Mouse (Mus musculus) midbrain, embryonic 14.5 days (tissue): ENCODE data around the gene Lap3. TPM values are rescaled to one million over a fixed set of nuclear protein-coding genes. Genes with fewer than 3 reads are reported as not detected.

ENCODE experiments used
- ATAC-seq: fragments of 200-750 bp; cut with Nextera tagmentation; 2 replicates; pipeline ENCODE4 v1.8.0; 2017; ENCODE audit warnings: moderate number of reproducible peaks, moderate library complexity; ENCODE audit not compliant: low FRiP score, low TSS enrichment
- DNase-seq: peaks from one replicate; pipeline ENCODE4 v3.0.0-alpha.2; 2015
- H3K27ac ChIP-seq: fragments of 300-500 bp; sonication (generic); replicated peaks from 2 replicates; pipeline ENCODE4 v1.5.1; 2014; ENCODE audit warnings: mild to moderate bottlenecking, low read depth, low read length, moderate library complexity
- H3K27me3 ChIP-seq: fragments of 300-500 bp; sonication (generic); 2 replicates; pipeline ENCODE4 v1.6.1; 2014; ENCODE audit warnings: low read length, control low read depth, mixed read lengths; ENCODE audit not compliant: control insufficient read depth, insufficient read depth
- H3K36me3 ChIP-seq: fragments of 300-500 bp; sonication (generic); 2 replicates; pipeline ENCODE4 v1.6.1; 2014; ENCODE audit warnings: low read length, control low read depth; ENCODE audit not compliant: control insufficient read depth, insufficient read depth
- H3K4me1 ChIP-seq: fragments of 300-500 bp; sonication (generic); 2 replicates; pipeline ENCODE4 v1.6.1; 2014; ENCODE audit warnings: mild to moderate bottlenecking, antibody characterized with exemption, low read length, control low read depth; ENCODE audit not compliant: control insufficient read depth, insufficient read depth
- H3K4me2 ChIP-seq: fragments of 300-500 bp; sonication (generic); 2 replicates; pipeline ENCODE4 v1.6.1; 2014; ENCODE audit warnings: mild to moderate bottlenecking, low read length, moderate library complexity
- H3K4me3 ChIP-seq: fragments of 300-500 bp; sonication (generic); replicated peaks from 2 replicates; pipeline ENCODE4 v1.5.1; 2014; ENCODE audit warnings: low read depth, low read length
- H3K9ac ChIP-seq: fragments of 300-500 bp; sonication (generic); replicated peaks from 2 replicates; pipeline ENCODE4 v1.6.1; 2014; ENCODE audit warnings: mild to moderate bottlenecking, low read length, moderate library complexity
- H3K9me3 ChIP-seq: fragments of 300-500 bp; sonication (generic); 2 replicates; pipeline ENCODE4 v1.6.1; 2016; ENCODE audit warnings: low read length, control low read depth, mixed read lengths; ENCODE audit not compliant: control insufficient read depth
- WGBS: fragments of 180-500 bp; shearing (Covaris S2); extraction: QIAGEN DNeasy Blood & Tissue Kit; methylation state at CpG from one replicate; pipeline ENCODE4 v1.1.7; 2014; 5-methylcytosine and 5-hydroxymethylcytosine counted together
- polyA plus RNA-seq: library from polyadenylated mRNA; unstranded; fragments of >200 nt; fragmentation: Nextera tagmentation; extraction: Ambion mirVana; gene quantifications from 2 replicates; pipeline ENCODE4 v1.2.1, GENCODE M21; 2014

Lap3 gene
- polyA plus RNA-seq, 1 experiment from 2014 or later = 36.3 TPM

DNA sequence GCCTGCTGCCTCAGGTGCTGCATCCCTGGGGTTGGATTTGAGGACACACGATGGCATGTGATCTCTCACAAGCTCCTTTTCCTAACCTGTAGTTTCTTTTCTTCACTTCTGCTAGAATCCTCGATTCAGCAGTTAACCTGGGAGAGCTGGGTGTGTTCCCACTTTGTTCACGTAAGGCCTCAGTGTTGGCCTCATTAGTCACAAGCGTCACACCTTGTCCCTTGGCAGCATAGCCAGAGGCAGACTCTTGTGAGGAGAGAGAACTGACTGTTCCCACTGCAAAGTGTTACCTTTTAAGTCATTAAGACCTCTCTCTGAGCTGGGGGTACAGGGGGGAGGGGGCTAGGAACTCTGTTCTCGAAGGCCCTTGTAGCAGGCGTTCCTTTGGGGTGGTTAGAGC is 19.7 kb downstream of the Lap3 start:
- Histone ChIP-seq H3K27me3 (no peaks in the 10 kb centered on the region), H3K27ac (no peak overlapping the region), H3K9me3 (no peaks in the 10 kb centered on the region), H3K4me1 (no peaks in the 10 kb centered on the region), H3K9ac (no peak overlapping the region), H3K4me2 (no peak overlapping the region), H3K4me3 (no peak overlapping the region), H3K36me3 (peaks cover 30% of the 10 kb centered on the region)
- no peak for ATAC-seq
- DNase-seq = no peak
- 91% methylated on average over 6 of the region's 6 CpGs for WGBS

DNA sequence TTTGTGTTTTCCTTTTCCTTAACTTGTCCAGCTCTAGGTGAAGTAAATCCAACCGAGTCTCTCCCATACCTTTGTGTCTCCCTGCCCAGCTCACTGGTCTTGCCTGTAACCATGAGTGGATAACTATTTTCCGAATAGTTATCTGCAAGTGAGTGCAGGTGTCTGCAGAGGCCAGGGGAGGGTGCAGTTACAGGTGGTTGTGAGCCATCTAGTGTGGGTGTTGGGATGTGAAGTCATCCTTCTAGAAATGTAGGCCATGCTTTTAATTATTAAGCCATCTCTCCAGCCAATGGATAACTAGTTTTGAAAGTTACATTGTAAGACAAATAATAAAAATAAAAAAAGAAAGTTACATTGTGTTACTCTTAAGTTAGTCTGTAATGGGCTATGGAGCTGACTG is 20.3 kb downstream of the Lap3 start:
- Histone ChIP-seq H3K9ac (no peak overlapping the region), H3K4me1 (no peaks in the 10 kb centered on the region), H3K4me2 (no peak overlapping the region), H3K27ac (no peak overlapping the region), H3K4me3 (no peak overlapping the region), H3K9me3 (no peaks in the 10 kb centered on the region), H3K36me3 (peaks cover 30% of the 10 kb centered on the region), H3K27me3 (no peaks in the 10 kb centered on the region)
- ATAC-seq (no peak), DNase-seq (no peak)
- WGBS = 94% methylated on average over 2 of the region's 2 CpGs

DNA sequence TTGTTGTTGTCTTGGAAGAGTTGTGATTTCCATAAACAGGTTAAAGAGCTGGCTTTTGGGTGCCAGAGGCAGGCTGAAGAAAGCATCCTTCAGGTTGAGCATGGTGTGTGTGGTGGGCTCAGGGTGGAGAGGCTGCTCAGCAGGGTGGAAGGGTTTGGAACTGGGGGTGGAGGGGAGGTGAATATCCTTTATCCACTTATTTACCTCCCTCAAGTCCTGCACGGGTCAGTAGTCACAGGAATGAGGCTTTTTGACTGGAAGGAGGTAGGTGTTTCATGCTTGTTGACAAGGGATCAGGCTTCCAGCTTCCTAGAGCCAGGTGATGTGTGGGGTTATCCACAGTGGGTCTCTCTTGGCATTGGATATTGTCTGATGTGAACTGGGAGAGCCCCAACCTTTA is 21.4 kb downstream of the Lap3 start:
- Histone ChIP-seq H3K36me3 (peaks cover 26% of the 10 kb centered on the region), H3K4me3 (no peak overlapping the region), H3K9ac (no peak overlapping the region), H3K27ac (no peak overlapping the region), H3K27me3 (no peaks in the 10 kb centered on the region), H3K4me2 (no peak overlapping the region), H3K9me3 (no peaks in the 10 kb centered on the region), H3K4me1 (no peaks in the 10 kb centered on the region)
- DNase-seq = no peak
- ATAC-seq = no peak
- 87% methylated on average over 1 of the region's 1 CpGs for WGBS

DNA sequence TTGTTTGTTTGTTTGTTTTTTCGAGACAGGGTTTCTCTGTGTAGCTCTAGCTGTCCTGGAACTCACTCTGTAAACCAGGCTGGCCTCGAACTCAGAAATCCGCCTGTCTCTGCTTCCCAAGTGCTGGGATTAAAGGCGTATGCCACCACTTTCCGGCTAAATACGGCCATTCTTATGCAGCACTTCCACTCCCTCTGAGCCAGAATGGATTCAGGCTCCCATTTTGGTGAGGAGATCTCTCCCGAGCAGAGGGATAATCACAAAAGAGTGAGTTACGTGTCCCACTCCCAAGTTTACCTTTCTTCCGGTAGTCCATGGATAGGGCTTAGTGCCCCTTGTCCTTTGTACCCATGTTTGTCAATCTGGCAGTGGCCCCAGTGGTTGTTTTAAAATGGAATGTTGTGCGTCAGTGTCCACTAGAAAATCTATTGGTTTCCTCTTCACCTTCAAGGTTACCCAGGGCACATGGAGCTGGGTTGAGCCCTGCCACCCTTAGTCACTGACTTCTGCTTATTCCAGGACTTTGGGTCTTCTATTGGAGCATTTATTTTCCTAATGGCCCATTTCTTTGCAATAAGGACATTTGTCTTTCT is 22.1 kb downstream of the Lap3 start:
- H3K4me2 ChIP-seq = no peak overlapping the region
- H3K27ac ChIP-seq = no peak overlapping the region
- H3K4me3 ChIP-seq = no peak overlapping the region
- WGBS = 93% methylated on average over 10 of the region's 10 CpGs
- H3K27me3 ChIP-seq = no peaks in the 10 kb centered on the region
- H3K4me1 ChIP-seq = no peaks in the 10 kb centered on the region
- H3K9ac ChIP-seq = no peak overlapping the region
- DNase-seq (no peak), ATAC-seq (no peak)
- H3K36me3 ChIP-seq = peaks cover 20% of the 10 kb centered on the region
- no peaks in the 10 kb centered on the region for H3K9me3 ChIP-seq

DNA sequence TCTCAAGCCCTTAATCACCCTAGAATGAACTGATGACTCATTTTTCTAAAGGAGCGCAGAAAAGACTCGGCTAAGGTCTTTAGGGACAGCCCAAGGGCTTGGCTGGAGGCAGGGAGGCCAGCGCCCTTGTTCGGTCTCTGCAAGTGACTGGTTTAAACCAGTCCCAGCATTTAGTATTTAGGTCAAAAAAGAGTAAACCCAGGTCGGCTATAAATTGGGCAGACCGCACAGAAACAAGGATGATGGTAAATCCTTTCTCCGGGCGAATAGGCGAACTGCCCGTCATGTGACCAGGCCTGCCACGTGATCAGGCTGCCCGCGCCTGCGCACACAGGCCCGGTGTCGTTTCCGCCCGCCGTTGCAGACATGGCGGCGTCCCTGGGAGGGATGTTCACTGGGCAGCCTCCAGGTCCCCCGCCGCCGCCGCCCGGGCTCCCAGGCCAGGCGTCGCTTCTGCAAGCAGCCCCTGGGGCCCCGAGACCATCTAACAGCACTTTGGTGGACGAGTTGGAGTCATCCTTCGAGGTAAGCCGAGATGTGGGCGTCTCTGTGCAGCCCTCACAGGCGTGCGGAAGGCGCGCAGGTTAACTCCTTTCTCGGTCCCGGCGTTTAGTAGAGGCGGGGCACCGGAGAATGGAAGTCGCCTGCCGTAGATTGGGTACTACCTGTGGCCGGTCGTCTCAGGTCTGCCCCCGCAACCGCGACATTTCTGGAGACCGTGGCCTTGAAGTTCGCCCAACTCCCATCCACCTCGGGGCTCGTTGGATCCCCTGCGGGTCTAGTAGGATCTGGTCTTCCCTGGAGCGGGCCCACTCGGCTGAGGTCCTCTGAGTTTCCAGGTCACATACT is 27.0 kb downstream of the Lap3 start, which contains the start of gene Med28:
TSS of gene Med28 (plus strand) at position 270 of the 849 bp plus-strand sequence.
- DNase-seq = peak; percentile 96
- 2% methylated on average over 56 of the region's 56 CpGs for WGBS
- Histone ChIP-seq H3K36me3 (peaks cover 19% of the 10 kb centered on the region), H3K9ac (peak within 1 kb of the TSS; percentile 91), H3K27ac (peak within 1 kb of the TSS; percentile 82), H3K4me2 (peak within 1 kb of the TSS; percentile 91), H3K9me3 (no peaks in the 10 kb centered on the region), H3K4me1 (peaks cover 10% of the 10 kb centered on the region), H3K4me3 (peak within 1 kb of the TSS; percentile 97), H3K27me3 (no peaks in the 10 kb centered on the region)
- ATAC-seq = peak; percentile 98

DNA sequence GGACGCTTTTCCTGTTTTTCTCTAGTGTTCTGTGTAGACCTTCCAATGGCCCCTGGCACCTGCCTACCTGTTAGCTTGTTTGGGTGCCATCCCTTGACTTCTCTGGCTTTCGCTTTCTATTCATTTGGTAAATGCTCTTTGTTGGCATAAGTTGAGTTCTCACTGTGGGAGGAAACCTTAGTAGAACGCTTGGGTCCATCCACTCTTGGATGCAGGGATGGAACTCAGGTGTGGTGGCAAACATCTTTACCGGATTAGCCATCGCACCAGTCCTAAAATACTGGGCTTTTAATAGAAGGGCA is 27.6 kb downstream of the Lap3 start:
- ATAC-seq (no peak), DNase-seq (no peak)
- Histone ChIP-seq H3K9me3 (no peaks in the 10 kb centered on the region), H3K4me2 (peak overlapping the region; percentile 91), H3K27ac (peak overlapping the region; percentile 82; the same call in 1 of the 2 replicates), H3K36me3 (peaks cover 25% of the 10 kb centered on the region), H3K4me3 (peak overlapping the region; percentile 97), H3K4me1 (peaks cover 10% of the 10 kb centered on the region), H3K9ac (peak overlapping the region; percentile 91), H3K27me3 (no peaks in the 10 kb centered on the region)
- 7% methylated on average over 5 of the region's 5 CpGs for WGBS

DNA sequence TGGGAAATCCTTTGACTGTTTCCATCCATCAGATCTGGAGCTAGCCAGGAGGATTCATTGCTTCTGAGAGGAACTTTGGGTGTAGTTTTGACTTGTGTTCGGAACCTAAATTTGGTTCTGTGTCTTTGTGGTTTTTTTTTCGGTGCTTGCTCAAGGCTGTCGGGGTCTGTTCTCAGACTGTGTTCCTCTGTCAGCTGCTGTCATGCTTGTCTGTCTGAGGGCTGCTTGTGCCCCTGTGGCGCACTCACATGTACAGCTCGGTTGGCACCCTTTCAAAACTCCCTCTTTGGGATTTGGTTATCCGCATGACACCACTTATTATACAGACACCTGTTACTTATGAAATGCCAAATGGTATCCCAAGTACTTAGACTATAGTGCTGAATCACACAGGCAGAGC is 28.4 kb downstream of the Lap3 start:
- no peak for ATAC-seq
- H3K9me3 ChIP-seq = no peaks in the 10 kb centered on the region
- no peak for DNase-seq
- 87% methylated on average over 6 of the region's 6 CpGs for WGBS
- peak overlapping the region; percentile 91 for H3K4me2 ChIP-seq
- H3K27ac ChIP-seq = no peak overlapping the region
- H3K27me3 ChIP-seq = no peaks in the 10 kb centered on the region
- peak overlapping the region; percentile 97 for H3K4me3 ChIP-seq
- H3K9ac ChIP-seq = no peak overlapping the region
- H3K4me1 ChIP-seq = peaks cover 10% of the 10 kb centered on the region
- peaks cover 33% of the 10 kb centered on the region for H3K36me3 ChIP-seq

DNA sequence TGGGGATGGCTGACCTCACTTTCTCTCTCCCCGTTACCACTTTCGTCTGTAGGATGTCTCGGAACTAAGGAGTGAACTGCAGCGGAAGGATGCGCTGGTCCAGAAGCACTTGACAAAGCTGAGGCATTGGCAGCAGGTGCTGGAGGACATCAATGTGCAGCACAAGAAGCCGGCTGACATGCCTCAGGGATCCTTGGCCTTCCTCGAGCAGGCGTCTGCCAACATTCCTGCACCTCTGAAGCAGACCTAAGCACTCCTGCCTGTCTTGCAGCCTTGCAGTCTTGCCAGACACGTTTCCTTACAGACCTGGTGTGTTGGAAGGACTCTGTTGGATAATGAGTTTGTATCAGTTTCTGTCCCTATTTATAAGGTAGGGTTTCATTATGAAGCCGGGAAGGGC is 31.9 kb downstream of the Lap3 start:
- H3K9ac ChIP-seq = no peak overlapping the region
- H3K27ac ChIP-seq = no peak overlapping the region
- H3K27me3 ChIP-seq = no peaks in the 10 kb centered on the region
- ATAC-seq (no peak), DNase-seq (no peak)
- no peak overlapping the region for H3K4me3 ChIP-seq
- H3K9me3 ChIP-seq = no peaks in the 10 kb centered on the region
- no peak overlapping the region for H3K4me2 ChIP-seq
- H3K36me3 ChIP-seq = peaks cover 64% of the 10 kb centered on the region
- peaks cover 10% of the 10 kb centered on the region for H3K4me1 ChIP-seq
- WGBS = 94% methylated on average over 10 of the region's 10 CpGs

DNA sequence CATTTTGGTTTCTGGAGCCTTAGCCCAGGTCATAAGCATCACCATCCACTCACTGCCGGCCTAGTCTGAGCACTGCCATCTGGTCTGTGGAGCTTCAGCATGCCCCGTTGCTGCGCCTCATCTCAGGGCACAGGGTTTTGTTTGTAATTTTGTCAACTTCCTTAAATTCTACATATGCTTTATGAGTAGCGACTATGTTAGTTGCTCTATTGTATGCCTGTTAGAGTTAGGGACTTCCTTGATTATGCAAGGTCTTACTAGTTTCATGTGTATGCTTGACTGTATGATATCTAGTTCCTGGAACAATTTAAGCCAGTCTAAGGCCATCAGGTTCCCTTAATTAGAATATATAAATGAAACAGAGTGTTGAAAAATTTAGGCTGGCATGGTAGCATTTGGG is 33.2 kb downstream of the Lap3 start:
- H3K36me3 ChIP-seq = peaks cover 71% of the 10 kb centered on the region

More for the DNA sequence above, 33.2 kb downstream of the Lap3 start:
- Histone ChIP-seq H3K4me2 (no peak overlapping the region), H3K9me3 (no peaks in the 10 kb centered on the region), H3K27ac (no peak overlapping the region), H3K9ac (no peak overlapping the region), H3K4me1 (peaks cover 6% of the 10 kb centered on the region), H3K27me3 (no peaks in the 10 kb centered on the region), H3K4me3 (no peak overlapping the region)
- ATAC-seq = no peak
- 88% methylated on average over 4 of the region's 4 CpGs for WGBS
- no peak for DNase-seq
